Mouse (Mus musculus) brain, embryonic 14.5 days (tissue): ENCODE measurements around the gene Cep128.

Experiments
- CTCF ChIP-seq: fragments of 200-500 bp; IDR thresholded peaks from 2 replicates; pipeline ENCODE4 v1.5.1; 2012; ENCODE audit warnings: inconsistent platforms, mild to moderate bottlenecking, moderate library complexity, borderline replicate concordance; ENCODE audit not compliant: insufficient read depth, insufficient read length; ENCODE audit errors: extremely low read depth
- POLR2A ChIP-seq: fragments of 200-500 bp; IDR thresholded peaks from 2 replicates; pipeline ENCODE4 v1.6.1; 2012; ENCODE audit warnings: mild to moderate bottlenecking, inconsistent platforms, borderline replicate concordance; ENCODE audit not compliant: poor library complexity, insufficient read depth, insufficient read length, severe bottlenecking; ENCODE audit errors: extremely low read depth

DNA sequence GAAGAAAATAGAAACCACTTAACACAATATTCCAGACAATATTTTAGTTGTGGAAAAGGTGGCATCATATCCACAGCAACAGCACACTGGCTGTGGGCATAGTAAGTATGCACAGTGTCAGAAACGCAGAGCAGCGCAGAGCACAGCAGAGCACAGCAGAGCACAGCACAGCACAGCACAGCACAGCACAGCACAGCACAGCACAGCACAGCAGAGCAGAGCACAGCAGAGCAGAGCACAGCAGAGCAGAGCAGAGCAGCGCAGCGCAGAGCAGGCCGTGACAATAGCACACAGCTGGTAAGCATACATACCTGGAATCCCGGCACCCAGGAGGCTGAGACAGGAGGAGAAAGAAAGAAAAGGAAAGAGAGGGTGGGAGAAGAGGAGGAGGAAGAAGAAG lies 129.4 kb downstream of the Cep128 start:
- TF ChIP-seq CTCF (no peak), POLR2A (no peak)
